Mouse (Mus musculus) heart, embryonic 11.5 days (tissue): ENCODE measurements around the gene Dscam. TPM values are rescaled to one million over a fixed set of nuclear protein-coding genes. Genes with fewer than 3 reads are reported as not detected.

ENCODE experiments used
- ATAC-seq: fragments of 200-750 bp; cut with Nextera tagmentation; replicated peaks from 2 replicates; pipeline ENCODE4 v1.8.0; 2017; ENCODE audit warnings: moderate library complexity; ENCODE audit not compliant: insufficient number of reproducible peaks, low FRiP score, low TSS enrichment
- H3K27ac ChIP-seq: fragments of 300-500 bp; sonication (generic); 2 replicates; pipeline ENCODE4 v1.5.1; 2014; ENCODE audit warnings: mild to moderate bottlenecking, low read depth, low read length
- H3K27me3 ChIP-seq: fragments of 300-500 bp; sonication (generic); 2 replicates; pipeline ENCODE4 v1.6.1; 2014; ENCODE audit warnings: mild to moderate bottlenecking, low read length, mixed read lengths; ENCODE audit not compliant: control insufficient read depth, insufficient read depth
- H3K36me3 ChIP-seq: fragments of 300-500 bp; sonication (generic); 2 replicates; pipeline ENCODE4 v1.6.1; 2014; ENCODE audit warnings: mild to moderate bottlenecking, low read length, moderate library complexity, mixed read lengths; ENCODE audit not compliant: control insufficient read depth, insufficient read depth
- H3K4me1 ChIP-seq: fragments of 300-500 bp; sonication (generic); 2 replicates; pipeline ENCODE4 v1.6.1; 2014; ENCODE audit warnings: low read length; ENCODE audit not compliant: control insufficient read depth, insufficient read depth
- H3K4me2 ChIP-seq: fragments of 300-500 bp; sonication (generic); 2 replicates; pipeline ENCODE4 v1.6.1; 2014; ENCODE audit warnings: mild to moderate bottlenecking, moderate library complexity
- H3K4me3 ChIP-seq: fragments of 300-500 bp; sonication (generic); 2 replicates; pipeline ENCODE4 v1.5.1; 2014; ENCODE audit warnings: low read depth, low read length
- H3K9ac ChIP-seq: fragments of 300-500 bp; sonication (generic); 2 replicates; pipeline ENCODE4 v1.6.1; 2014; ENCODE audit warnings: mild to moderate bottlenecking, low read depth, low read length, moderate library complexity
- H3K9me3 ChIP-seq: fragments of 300-500 bp; sonication (generic); replicated peaks from 2 replicates; pipeline ENCODE4 v1.6.1; 2016; ENCODE audit warnings: low read length; ENCODE audit not compliant: control insufficient read depth
- WGBS: fragments of 180-500 bp; shearing (Covaris S2); extraction: QIAGEN DNeasy Blood & Tissue Kit; methylation state at CpG from one replicate; pipeline ENCODE4 v1.1.7; 2014; ENCODE audit not compliant: insufficient replicate concordance; 5-methylcytosine and 5-hydroxymethylcytosine counted together
- polyA plus RNA-seq: library from polyadenylated mRNA; unstranded; fragments of >200 nt; fragmentation: Nextera tagmentation; extraction: Ambion mirVana; gene quantifications from 2 replicates; pipeline ENCODE4 v1.2.1, GENCODE M21; 2014

Dscam gene
- polyA plus RNA-seq, 1 experiment from 2014 or later, result 0.10 TPM

GRCm38 (mm10) chr16:96725071-96725724 lies 445.4 kb downstream of the Dscam start:
- Histone ChIP-seq H3K4me2 (no peak overlapping the region), H3K27me3 (no peaks in the 10 kb centered on the region), H3K27ac (no peak overlapping the region), H3K4me3 (no peak overlapping the region), H3K9ac (no peak overlapping the region), H3K9me3 (no peaks in the 10 kb centered on the region), H3K4me1 (no peaks in the 10 kb centered on the region), H3K36me3 (no peaks in the 10 kb centered on the region)
- ATAC-seq, result no peak
- 78% methylated on average over 8 of the region's 8 CpGs for WGBS

- Histone ChIP-seq H3K4me3 (no peak overlapping the region), H3K36me3 (no peaks in the 10 kb centered on the region), H3K9me3 (no peaks in the 10 kb centered on the region), H3K4me1 (no peaks in the 10 kb centered on the region), H3K27ac (no peak overlapping the region), H3K9ac (no peak overlapping the region), H3K4me2 (no peak overlapping the region), H3K27me3 (no peaks in the 10 kb centered on the region)
- no peak for ATAC-seq
- WGBS, result 67% methylated on average over 5 of the region's 5 CpGs
These were observed 446.0 kb downstream of the Dscam start for GRCm38 (mm10) chr16:96724591-96724990.

DNA sequence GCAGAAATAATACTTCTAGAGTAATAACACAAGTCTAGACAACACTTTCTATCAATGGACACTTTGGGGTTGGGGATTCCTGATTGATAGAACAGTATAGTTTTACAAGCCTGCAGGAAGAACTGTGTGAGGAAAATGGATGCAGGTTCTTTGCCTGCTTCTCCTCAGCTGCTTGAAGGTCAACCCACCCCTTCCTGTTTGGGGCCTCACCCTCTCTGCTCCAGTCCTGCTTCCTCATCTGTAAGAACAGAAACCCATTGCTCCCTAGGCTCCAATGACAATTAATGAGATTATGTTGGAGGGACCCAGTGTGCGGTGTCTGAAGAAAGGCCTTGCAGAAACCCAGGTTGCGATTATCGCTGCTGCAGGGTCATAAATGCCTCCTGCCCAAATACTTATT lies 446.4 kb downstream of the Dscam start:
- H3K4me3 ChIP-seq, result no peak overlapping the region

DNA sequence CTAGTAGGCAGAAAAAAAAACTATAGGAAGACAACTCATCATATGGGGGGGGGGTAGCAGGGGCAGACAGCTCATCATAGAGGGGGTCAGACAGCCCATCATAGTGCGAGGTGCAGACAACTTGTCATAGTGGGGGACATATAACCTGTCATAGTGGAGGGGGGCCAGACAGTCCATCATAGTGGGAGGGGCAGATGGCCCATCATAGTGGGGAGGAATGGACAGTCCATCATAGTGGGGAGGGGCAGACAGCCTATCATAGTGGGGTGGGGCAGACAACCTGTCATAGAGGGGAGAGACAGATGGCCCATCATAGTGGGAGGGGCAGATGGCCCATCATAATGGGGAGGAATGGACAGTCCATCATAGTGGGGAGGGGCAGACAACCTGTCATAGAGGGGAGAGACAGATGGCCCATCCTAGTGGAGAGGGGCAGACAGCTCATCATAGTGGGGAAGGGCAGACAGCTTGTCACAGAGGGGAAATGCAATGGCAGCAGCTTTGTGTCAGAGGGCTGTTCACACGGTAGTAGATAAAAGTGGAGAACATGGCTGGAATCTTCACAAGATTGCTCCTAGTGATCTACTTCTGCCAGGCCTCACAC lies 447.4 kb downstream of the Dscam start:
- no peak for ATAC-seq
- Histone ChIP-seq H3K4me3 (no peak overlapping the region), H3K9ac (no peak overlapping the region), H3K4me2 (no peak overlapping the region), H3K36me3 (no peaks in the 10 kb centered on the region), H3K9me3 (no peaks in the 10 kb centered on the region), H3K4me1 (no peaks in the 10 kb centered on the region), H3K27ac (no peak overlapping the region), H3K27me3 (no peaks in the 10 kb centered on the region)
- WGBS, result 79% methylated on average over 2 of the region's 2 CpGs

More for the DNA sequence above, 446.4 kb downstream of the Dscam start:
- Histone ChIP-seq H3K4me2 (no peak overlapping the region), H3K4me1 (no peaks in the 10 kb centered on the region), H3K9me3 (no peaks in the 10 kb centered on the region), H3K27me3 (no peaks in the 10 kb centered on the region), H3K27ac (no peak overlapping the region), H3K36me3 (no peaks in the 10 kb centered on the region), H3K9ac (no peak overlapping the region)
- WGBS, result 82% methylated on average over 3 of the region's 3 CpGs
- no peak for ATAC-seq

- Histone ChIP-seq H3K36me3 (no peaks in the 10 kb centered on the region), H3K4me2 (no peak overlapping the region), H3K4me3 (no peak overlapping the region), H3K4me1 (no peaks in the 10 kb centered on the region), H3K27me3 (no peaks in the 10 kb centered on the region), H3K9me3 (no peaks in the 10 kb centered on the region), H3K27ac (no peak overlapping the region), H3K9ac (no peak overlapping the region)
- ATAC-seq, result no peak
- 60% methylated on average over 3 of the region's 3 CpGs for WGBS
These were observed 448.4 kb downstream of the Dscam start for GRCm38 (mm10) chr16:96722135-96722534.

DNA sequence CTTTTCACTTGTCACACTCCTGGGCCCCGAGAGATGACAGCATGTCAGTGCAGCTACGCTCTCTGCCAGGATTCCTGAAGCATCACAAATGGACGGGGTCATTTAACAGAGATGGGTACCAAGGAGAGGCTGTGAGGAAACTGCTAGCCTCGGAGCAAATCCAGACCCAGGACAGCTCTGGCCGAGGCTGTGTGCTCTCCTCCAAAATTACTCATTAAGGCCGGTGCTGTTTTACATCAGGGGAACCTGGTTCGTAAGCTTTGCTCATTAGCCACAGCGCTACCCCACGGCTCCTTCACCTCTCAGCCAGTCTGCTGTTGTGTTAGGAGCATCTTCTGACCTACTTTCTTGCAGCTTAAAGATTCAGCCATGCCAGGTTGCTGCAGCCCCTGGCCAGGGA lies 449.3 kb downstream of the Dscam start:
- no peak for ATAC-seq
- Histone ChIP-seq H3K4me1 (no peaks in the 10 kb centered on the region), H3K9me3 (no peaks in the 10 kb centered on the region), H3K27me3 (no peaks in the 10 kb centered on the region), H3K4me3 (no peak overlapping the region), H3K4me2 (no peak overlapping the region), H3K9ac (no peak overlapping the region), H3K27ac (no peak overlapping the region), H3K36me3 (no peaks in the 10 kb centered on the region)
- WGBS, result 61% methylated on average over 9 of the region's 9 CpGs

- Histone ChIP-seq H3K36me3 (no peaks in the 10 kb centered on the region), H3K4me3 (no peak overlapping the region), H3K27me3 (no peaks in the 10 kb centered on the region), H3K4me1 (no peaks in the 10 kb centered on the region), H3K27ac (no peak overlapping the region), H3K4me2 (no peak overlapping the region), H3K9ac (no peak overlapping the region), H3K9me3 (no peaks in the 10 kb centered on the region)
- WGBS, result 61% methylated on average over 4 of the region's 5 CpGs
- ATAC-seq, result no peak
These were observed 449.9 kb downstream of the Dscam start for GRCm38 (mm10) chr16:96720666-96721065.

DNA sequence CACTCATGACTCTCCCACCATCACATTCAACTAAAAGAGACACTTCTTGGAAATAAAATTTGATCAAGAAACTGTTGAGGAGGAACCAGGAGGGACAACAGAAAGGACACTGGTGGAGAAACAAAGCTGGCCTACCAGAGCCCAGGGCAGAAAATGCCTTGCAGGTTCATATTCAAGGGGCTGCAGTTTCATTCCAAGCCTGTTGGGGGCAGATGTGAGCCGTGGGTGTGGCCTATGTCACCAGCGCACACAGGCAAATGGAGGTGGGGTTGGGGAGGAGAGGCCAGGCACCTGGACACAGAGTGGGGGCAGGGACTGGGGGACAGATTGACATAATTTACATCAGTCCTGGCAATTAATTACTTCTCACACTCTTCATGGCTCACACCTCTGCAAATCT lies 452.3 kb downstream of the Dscam start:
- H3K9me3 ChIP-seq, result no peaks in the 10 kb centered on the region
- no peak overlapping the region for H3K4me3 ChIP-seq
- H3K27me3 ChIP-seq, result no peaks in the 10 kb centered on the region
- WGBS, result 3% methylated on average over 2 of the region's 2 CpGs
- no peaks in the 10 kb centered on the region for H3K36me3 ChIP-seq
- H3K4me2 ChIP-seq, result no peak overlapping the region
- no peak overlapping the region for H3K9ac ChIP-seq
- H3K4me1 ChIP-seq, result no peaks in the 10 kb centered on the region
- H3K27ac ChIP-seq, result no peak overlapping the region
- no peak for ATAC-seq

GRCm38 (mm10) chr16:96716633-96717032 lies 453.9 kb downstream of the Dscam start:
- H3K27me3 ChIP-seq, result no peaks in the 10 kb centered on the region
- no peaks in the 10 kb centered on the region for H3K4me1 ChIP-seq
- no peak for ATAC-seq
- no peak overlapping the region for H3K9ac ChIP-seq
- no peak overlapping the region for H3K27ac ChIP-seq
- no peaks in the 10 kb centered on the region for H3K36me3 ChIP-seq
- no peak overlapping the region for H3K4me3 ChIP-seq
- no peaks in the 10 kb centered on the region for H3K9me3 ChIP-seq
- WGBS, result 83% methylated on average over 2 of the region's 2 CpGs
- no peak overlapping the region for H3K4me2 ChIP-seq
